Mouse (Mus musculus): Measurements from ENCODE around the gene Fcho1. TPM values are rescaled to one million over a fixed set of nuclear protein-coding genes. Genes with fewer than 3 reads are reported as not detected.

The Fcho1 gene
- total RNA-seq, 1 experiment, result 21.9 TPM

GRCm38 (mm10) chr8:71666855-71667254 is 58.7 kb downstream of the Fcho1 start:
- Histone ChIP-seq H3K27ac (ENCODE audit: insufficient read depth, low read depth, low read length, poor library complexity, severe bottlenecking) (no peak overlapping the region), H3K4me1 (ENCODE audit: control insufficient read depth in 2 of 2, insufficient read depth in 2 of 2, low read length in 2 of 2, poor library complexity in 1 of 2) (peaks cover 0 to 46% of the 10 kb centered on the region in 2 experiments; a peak in 3 of 4 replicates), H3K9me3 (ENCODE audit: control insufficient read depth, insufficient read depth, low read depth, low read length) (no peaks in the 10 kb centered on the region), H3K4me3 (ENCODE audit: insufficient read depth in 1 of 2, low read depth in 1 of 2, low read length in 2 of 2, poor library complexity in 1 of 2, severe bottlenecking in 1 of 2) (no peak overlapping the region), H3K36me3 (ENCODE audit: control insufficient read depth, insufficient read depth, low read length, poor library complexity, severe bottlenecking) (no peaks in the 10 kb centered on the region; the same call in 1 of the 2 replicates), H3K9ac (ENCODE audit: insufficient read depth, low read depth, low read length, poor library complexity, severe bottlenecking) (no peak overlapping the region)
- in situ Hi-C loops (cut with MboI; ENCODE audit: low sequenced_read_pairs in 2 of 2, unreplicated experiment in 2 of 2), result no loop called here
- TF ChIP-seq HCFC1 (IDR thresholded peaks at IDR 0.05; ENCODE audit: borderline replicate concordance, insufficient read depth, low read length) (no peak), ZNF384 (IDR thresholded peaks at IDR 0.05; ENCODE audit: low read depth, low read length) (no peak), ZC3H11A (IDR thresholded peaks at IDR 0.05; ENCODE audit: borderline replicate concordance, low read depth, low read length) (no peak), MAFK (IDR thresholded peaks at IDR 0.05; ENCODE audit: insufficient read depth, low read depth, low read length) (no peak), CHD2 (IDR thresholded peaks at IDR 0.05; ENCODE audit: low read depth, low read length) (no peak)
- no peak for DNase-seq (ENCODE audit: low read depth, low spot score)

GRCm38 (mm10) chr8:71665331-71666130 is 60.0 kb downstream of the Fcho1 start:
- peak; percentile 93 for DNase-seq (ENCODE audit: low read depth, low spot score)
- Histone ChIP-seq H3K9ac (ENCODE audit: insufficient read depth, low read depth, low read length, poor library complexity, severe bottlenecking) (peak overlapping the region; percentile 34; the same call in 1 of the 2 replicates), H3K4me1 (ENCODE audit: control insufficient read depth in 2 of 2, insufficient read depth in 2 of 2, low read length in 2 of 2, poor library complexity in 1 of 2) (peaks cover 0 to 48% of the 10 kb centered on the region in 2 experiments; a peak in 3 of 4 replicates), H3K36me3 (ENCODE audit: control insufficient read depth, insufficient read depth, low read length, poor library complexity, severe bottlenecking) (no peaks in the 10 kb centered on the region; the same call in 1 of the 2 replicates), H3K27ac (ENCODE audit: insufficient read depth, low read depth, low read length, poor library complexity, severe bottlenecking) (0 out of 2 replicates have a peak overlapping the region, but pooled peaks have one; percentile 48), H3K9me3 (ENCODE audit: control insufficient read depth, insufficient read depth, low read depth, low read length) (no peaks in the 10 kb centered on the region), H3K4me3 (ENCODE audit: insufficient read depth in 1 of 2, low read depth in 1 of 2, low read length in 2 of 2, poor library complexity in 1 of 2, severe bottlenecking in 1 of 2) (peak overlapping the region; percentile 52 to 53; a peak in 3 of 4 replicates)
- in situ Hi-C loops (cut with MboI; ENCODE audit: low sequenced_read_pairs in 2 of 2, unreplicated experiment in 2 of 2), result no loop called here
- TF ChIP-seq MAFK (IDR thresholded peaks at IDR 0.05; ENCODE audit: insufficient read depth, low read depth, low read length) (no peak), ZNF384 (IDR thresholded peaks at IDR 0.05; ENCODE audit: low read depth, low read length) (peak; percentile 73), ZC3H11A (IDR thresholded peaks at IDR 0.05; ENCODE audit: borderline replicate concordance, low read depth, low read length) (no peak)

GRCm38 (mm10) chr8:71660325-71661120 is 65.0 kb downstream of the Fcho1 start:
- H3K4me3 ChIP-seq (ENCODE audit: insufficient read depth in 1 of 2, low read depth in 1 of 2, low read length in 2 of 2, poor library complexity in 1 of 2, severe bottlenecking in 1 of 2), result peak overlapping the region; percentile 4 to 32; a peak in 2 of 4 replicates
- H3K9me3 ChIP-seq (ENCODE audit: control insufficient read depth, insufficient read depth, low read depth, low read length), result no peaks in the 10 kb centered on the region
- in situ Hi-C loops (cut with MboI; ENCODE audit: low sequenced_read_pairs in 2 of 2, unreplicated experiment in 2 of 2), result no loop called here
- 0 out of 2 replicates have a peak overlapping the region, but pooled peaks have one; percentile 20 for H3K9ac ChIP-seq (ENCODE audit: insufficient read depth, low read depth, low read length, poor library complexity, severe bottlenecking)
- H3K4me1 ChIP-seq (ENCODE audit: control insufficient read depth in 2 of 2, insufficient read depth in 2 of 2, low read length in 2 of 2, poor library complexity in 1 of 2), result peaks cover 0 to 27% of the 10 kb centered on the region in 2 experiments; a peak in 2 of 4 replicates
- no peak for DNase-seq (ENCODE audit: low read depth, low spot score)
- H3K27ac ChIP-seq (ENCODE audit: insufficient read depth, low read depth, low read length, poor library complexity, severe bottlenecking), result no peak overlapping the region
- TF ChIP-seq ZC3H11A (IDR thresholded peaks at IDR 0.05; ENCODE audit: borderline replicate concordance, low read depth, low read length) (peak; percentile 77), CHD2 (IDR thresholded peaks at IDR 0.05; ENCODE audit: low read depth, low read length) (no peak)
- H3K36me3 ChIP-seq (ENCODE audit: control insufficient read depth, insufficient read depth, low read length, poor library complexity, severe bottlenecking), result no peaks in the 10 kb centered on the region; the same call in 1 of the 2 replicates

- H3K9ac ChIP-seq (ENCODE audit: insufficient read depth, low read depth, low read length, poor library complexity, severe bottlenecking), result no peak overlapping the region
- TF ChIP-seq ZC3H11A (IDR thresholded peaks at IDR 0.05; ENCODE audit: borderline replicate concordance, low read depth, low read length) (no peak), ZNF384 (IDR thresholded peaks at IDR 0.05; ENCODE audit: low read depth, low read length) (no peak), HCFC1 (IDR thresholded peaks at IDR 0.05; ENCODE audit: borderline replicate concordance, insufficient read depth, low read length) (no peak), MAFK (IDR thresholded peaks at IDR 0.05; ENCODE audit: insufficient read depth, low read depth, low read length) (no peak), CHD2 (IDR thresholded peaks at IDR 0.05; ENCODE audit: low read depth, low read length) (no peak)
- peaks cover 0 to 26% of the 10 kb centered on the region in 2 experiments; a peak in 2 of 4 replicates for H3K4me1 ChIP-seq (ENCODE audit: control insufficient read depth in 2 of 2, insufficient read depth in 2 of 2, low read length in 2 of 2, poor library complexity in 1 of 2)
- no peaks in the 10 kb centered on the region for H3K9me3 ChIP-seq (ENCODE audit: control insufficient read depth, insufficient read depth, low read depth, low read length)
- no peak for DNase-seq (ENCODE audit: low read depth, low spot score)
- in situ Hi-C loops (cut with MboI; ENCODE audit: low sequenced_read_pairs in 2 of 2, unreplicated experiment in 2 of 2), result no loop called here
- no peak overlapping the region for H3K27ac ChIP-seq (ENCODE audit: insufficient read depth, low read depth, low read length, poor library complexity, severe bottlenecking)
- H3K4me3 ChIP-seq (ENCODE audit: insufficient read depth in 1 of 2, low read depth in 1 of 2, low read length in 2 of 2, poor library complexity in 1 of 2, severe bottlenecking in 1 of 2), result no peak overlapping the region
- H3K36me3 ChIP-seq (ENCODE audit: control insufficient read depth, insufficient read depth, low read length, poor library complexity, severe bottlenecking), result no peaks in the 10 kb centered on the region; the same call in 1 of the 2 replicates
Observed at GRCm38 (mm10) chr8:71659751-71660150, 65.8 kb downstream of the Fcho1 start.

Measured in ES-E14 (cell line).